Mouse (Mus musculus) MEL (cell line): Measurements from ENCODE around the gene Slc35c1. TPM values are rescaled to one million over a fixed set of nuclear protein-coding genes. Genes with fewer than 3 reads are reported as not detected.

Experiments used
- DNase-seq: peaks from one replicate; pipeline ENCODE4 v3.0.0; 2011; ENCODE audit warnings: low read depth, low spot score
- H3K27ac ChIP-seq: 2 replicates; pipeline ENCODE4 v1.5.1; 2012; ENCODE audit warnings: low read depth, mild to moderate bottlenecking, control low read depth, low read length, moderate library complexity; ENCODE audit not compliant: control insufficient read depth
- H3K27me3 ChIP-seq, 2 experiments: fragments of 150-350 bp in 1 of 2; sonication (generic) in 1 of 2; 2 replicates each; pipeline ENCODE4 v1.6.1; 2012; ENCODE audit warnings: low read length in 2 of 2, mild to moderate bottlenecking in 2 of 2, improper control_type of control experiment in 1 of 2, moderate library complexity in 1 of 2; ENCODE audit not compliant: insufficient read depth in 2 of 2, control insufficient read depth in 1 of 2
- H3K36me3 ChIP-seq, 2 experiments: 2 replicates each; pipeline ENCODE4 v1.6.1; 2012 to 2014; ENCODE audit warnings: low read length in 2 of 2, improper control_type of control experiment in 1 of 2, inconsistent platforms in 1 of 2, mild to moderate bottlenecking in 1 of 2; ENCODE audit not compliant: insufficient read depth in 2 of 2, control insufficient read depth in 1 of 2
- H3K4me1 ChIP-seq, 2 experiments: fragments of 150-350 bp in 1 of 2; sonication (generic) in 1 of 2; 2 replicates each; pipeline ENCODE4 v1.6.1; 2012; ENCODE audit warnings: low read length in 2 of 2, improper control_type of control experiment in 1 of 2, mild to moderate bottlenecking in 1 of 2; ENCODE audit not compliant: insufficient read depth in 2 of 2, control insufficient read depth in 1 of 2
- H3K4me3 ChIP-seq, 2 experiments: fragments of 150-350 bp in 1 of 2; sonication (generic) in 1 of 2; 2 replicates each; pipeline ENCODE4 v1.5.1; 2012; ENCODE audit warnings: low read depth in 2 of 2, low read length in 2 of 2, mild to moderate bottlenecking in 2 of 2, moderate library complexity in 2 of 2, control low read depth in 1 of 2, improper control_type of control experiment in 1 of 2; ENCODE audit not compliant: control insufficient read depth in 1 of 2, insufficient read depth in 1 of 2
- H3K79me2 ChIP-seq: 2 replicates; pipeline ENCODE4 v1.6.1; 2012; ENCODE audit warnings: mild to moderate bottlenecking, low read length, moderate library complexity; ENCODE audit not compliant: control insufficient read depth, poor library complexity, insufficient read depth
- H3K9ac ChIP-seq: 2 replicates; pipeline ENCODE4 v1.6.1; 2012; ENCODE audit warnings: low read depth, mild to moderate bottlenecking, control low read depth, low read length, moderate library complexity; ENCODE audit not compliant: control insufficient read depth, poor library complexity, severe bottlenecking
- H3K9me3 ChIP-seq: fragments of 150-350 bp; sonication (generic); replicated peaks from 2 replicates; pipeline ENCODE4 v1.6.1; 2012; ENCODE audit warnings: mild to moderate bottlenecking, low read length, improper control_type of control experiment, moderate library complexity; ENCODE audit not compliant: insufficient read depth
- CHD1 ChIP-seq: IDR thresholded peaks from 2 replicates; pipeline ENCODE4 v1.6.1; 2012; ENCODE audit warnings: low read depth, mild to moderate bottlenecking, inconsistent platforms, low read length, improper control_type of control experiment
- CHD2 ChIP-seq: IDR thresholded peaks from 2 replicates; pipeline ENCODE4 v1.6.1; 2011; ENCODE audit warnings: low read length, improper control_type of control experiment
- E2F4 ChIP-seq: IDR thresholded peaks from 2 replicates; pipeline ENCODE4 v1.6.1; 2011; ENCODE audit warnings: low read depth, low read length, improper control_type of control experiment, borderline replicate concordance
- ELF1 ChIP-seq: IDR thresholded peaks from 2 replicates; pipeline ENCODE4 v1.6.1; 2014; ENCODE audit warnings: low read depth, mild to moderate bottlenecking, inconsistent platforms, low read length, improper control_type of control experiment, moderate library complexity
- GABPA ChIP-seq: IDR thresholded peaks from 2 replicates; pipeline ENCODE4 v1.6.1; 2012; ENCODE audit warnings: low read depth, mild to moderate bottlenecking, inconsistent platforms, low read length, improper control_type of control experiment, moderate library complexity
- GATA1 ChIP-seq: IDR thresholded peaks from 2 replicates; pipeline ENCODE4 v1.6.1; 2011; ENCODE audit warnings: low read depth, low read length, improper control_type of control experiment
- HCFC1 ChIP-seq: IDR thresholded peaks from 2 replicates; pipeline ENCODE4 v1.6.1; 2012; ENCODE audit warnings: low read depth, mild to moderate bottlenecking, inconsistent platforms, low read length, improper control_type of control experiment, moderate library complexity
- JUND ChIP-seq: IDR thresholded peaks from 2 replicates; pipeline ENCODE4 v1.6.1; 2011; ENCODE audit warnings: low read depth, mild to moderate bottlenecking, improper control_type of control experiment, low read length
- KAT2A ChIP-seq: conservative IDR thresholded peaks from 2 replicates; pipeline ENCODE4 v1.6.1; 2012; ENCODE audit warnings: low read depth, low read length, improper control_type of control experiment, inconsistent platforms
- MAFK ChIP-seq: IDR thresholded peaks from 2 replicates; pipeline ENCODE4 v1.6.1; 2011; ENCODE audit warnings: low read depth, mild to moderate bottlenecking, low read length, improper control_type of control experiment, borderline replicate concordance
- MAZ ChIP-seq: IDR thresholded peaks from 2 replicates; pipeline ENCODE4 v1.6.1; 2012; ENCODE audit warnings: low read depth, mild to moderate bottlenecking, inconsistent platforms, low read length, improper control_type of control experiment
- MXI1 ChIP-seq: IDR thresholded peaks from 2 replicates; pipeline ENCODE4 v1.6.1; 2011; ENCODE audit warnings: mild to moderate bottlenecking, low read depth, low read length, improper control_type of control experiment
- MYB ChIP-seq: IDR thresholded peaks from 2 replicates; pipeline ENCODE4 v1.6.1; 2011; ENCODE audit warnings: mild to moderate bottlenecking, low read depth, low read length, improper control_type of control experiment
- NELFE ChIP-seq: IDR thresholded peaks from 2 replicates; pipeline ENCODE4 v1.6.1; 2011; ENCODE audit warnings: low read depth, low read length, improper control_type of control experiment
- NRF1 ChIP-seq: IDR thresholded peaks from 2 replicates; pipeline ENCODE4 v1.6.1; 2014; ENCODE audit warnings: low read depth, mild to moderate bottlenecking, inconsistent platforms, low read length, improper control_type of control experiment, moderate library complexity; ENCODE audit not compliant: poor library complexity, insufficient read depth, severe bottlenecking
- POLR2A ChIP-seq, 2 experiments: IDR thresholded peaks; 2 replicates each; pipeline ENCODE4 v1.6.1; 2011 to 2012; ENCODE audit warnings: low read length in 2 of 2, mild to moderate bottlenecking in 2 of 2, control low read depth in 1 of 2, improper control_type of control experiment in 1 of 2, low read depth in 1 of 2, moderate library complexity in 1 of 2; ENCODE audit not compliant: control insufficient read depth in 1 of 2, insufficient read depth in 1 of 2, poor library complexity in 1 of 2
- POLR2AphosphoS5 ChIP-seq: IDR thresholded peaks from 2 replicates; pipeline ENCODE4 v1.6.1; 2012; ENCODE audit warnings: low read depth, borderline replicate concordance, mild to moderate bottlenecking, inconsistent platforms, low read length, moderate library complexity, mixed read lengths
- RAD21 ChIP-seq: IDR thresholded peaks from 2 replicates; pipeline ENCODE4 v1.6.1; 2011; ENCODE audit warnings: mild to moderate bottlenecking, low read depth, low read length, improper control_type of control experiment
- RCOR1 ChIP-seq: IDR thresholded peaks from 2 replicates; pipeline ENCODE4 v1.6.1; 2012; ENCODE audit warnings: low read depth, mild to moderate bottlenecking, inconsistent platforms, low read length, improper control_type of control experiment
- SIN3A ChIP-seq: IDR thresholded peaks from 2 replicates; pipeline ENCODE4 v1.6.1; 2012; ENCODE audit warnings: low read length, improper control_type of control experiment, inconsistent platforms
- SMC3 ChIP-seq: IDR thresholded peaks from 2 replicates; pipeline ENCODE4 v1.6.1; 2011; ENCODE audit warnings: low read depth, low read length, improper control_type of control experiment
- TBP ChIP-seq: IDR thresholded peaks from 2 replicates; pipeline ENCODE4 v1.8.0; 2011; ENCODE audit warnings: low read depth, low read length, improper control_type of control experiment
- UBTF ChIP-seq: IDR thresholded peaks from 2 replicates; pipeline ENCODE4 v1.6.1; 2012; ENCODE audit warnings: low read depth, mild to moderate bottlenecking, inconsistent platforms, low read length, improper control_type of control experiment, moderate library complexity, borderline replicate concordance; ENCODE audit not compliant: insufficient read depth
- USF2 ChIP-seq, 2 experiments: IDR thresholded peaks; 2 replicates each; pipeline ENCODE4 v1.6.1; 2011 to 2012; ENCODE audit warnings: improper control_type of control experiment in 2 of 2, low read length in 2 of 2, borderline replicate concordance in 1 of 2, inconsistent platforms in 1 of 2, low read depth in 1 of 2, mild to moderate bottlenecking in 1 of 2; ENCODE audit not compliant: insufficient read depth in 1 of 2
- ZC3H11A ChIP-seq: IDR thresholded peaks from 2 replicates; pipeline ENCODE4 v1.6.1; 2012; ENCODE audit warnings: low read depth, mild to moderate bottlenecking, inconsistent platforms, low read length, improper control_type of control experiment
- ZKSCAN1 ChIP-seq: IDR thresholded peaks from 2 replicates; pipeline ENCODE4 v1.6.1; 2012; ENCODE audit warnings: low read depth, mild to moderate bottlenecking, inconsistent platforms, low read length, improper control_type of control experiment, moderate library complexity
- ZNF384 ChIP-seq: IDR thresholded peaks from 2 replicates; pipeline ENCODE4 v1.6.1; 2012; ENCODE audit warnings: low read depth, mild to moderate bottlenecking, inconsistent platforms, low read length, improper control_type of control experiment
- polyA plus RNA-seq, 2 experiments: library from polyadenylated mRNA; stranded (reverse) in 1 of 2; unstranded in 1 of 2; fragments of >175 nt in 1 of 2; fragments of >200 nt in 1 of 2; gene quantifications; 2 replicates each; pipeline versions ENCODE4 v1.2.1 to v1.2.4; 2012; ENCODE audit warnings: low replicate concordance in 2 of 2, low read depth in 1 of 2; ENCODE audit not compliant: insufficient read length in 2 of 2, insufficient read depth in 1 of 2, missing spikeins in 1 of 2
- total RNA-seq: library from RNA; depleted of rRNA; stranded (reverse); fragments of 300-350 nt; gene quantifications from 2 replicates; pipeline ENCODE4 v1.2.3, GENCODE M21; 2012

The Slc35c1 gene
- total and polyA plus RNA-seq, 3 experiments = 16.8 to 64.5 TPM; not detected in 1

DNA sequence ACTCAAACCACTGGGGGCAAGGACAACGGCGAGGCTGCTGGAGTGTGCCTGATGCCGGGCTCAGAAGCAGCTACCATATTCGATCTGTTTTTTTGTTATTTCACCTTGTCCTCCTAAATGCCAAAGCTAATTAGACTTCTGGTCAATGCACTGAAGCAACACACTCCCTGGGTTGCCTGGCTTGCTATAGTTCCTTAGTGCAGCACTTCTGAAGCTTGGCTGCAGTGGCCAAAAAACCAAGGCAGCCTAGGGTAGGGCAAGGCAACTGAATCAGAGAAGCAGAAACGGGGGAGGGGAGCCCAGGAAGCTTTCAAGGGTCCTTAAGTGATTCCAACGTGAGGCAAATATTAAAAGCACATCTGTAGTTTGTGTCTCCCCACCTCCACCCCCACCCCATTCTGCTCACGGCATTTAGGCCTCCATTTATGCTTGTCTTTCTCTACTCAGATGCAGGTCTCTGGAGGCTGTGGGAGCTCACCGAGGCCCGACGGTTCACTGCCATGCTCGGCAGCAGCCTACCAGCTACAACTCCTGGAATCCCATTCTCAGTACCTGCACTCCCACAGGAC lies 28.6 kb downstream of the Slc35c1 start:
- peaks cover 9 to 25% of the 10 kb centered on the region in 2 experiments for H3K4me1 ChIP-seq
- peaks cover 65% of the 10 kb centered on the region for H3K79me2 ChIP-seq
- peak overlapping the region; percentile 70 to 92 for H3K4me3 ChIP-seq
- peaks cover under 1 to 12% of the 10 kb centered on the region in 2 experiments for H3K36me3 ChIP-seq
- no peak for TF ChIP-seq MAZ
- no peak for TF ChIP-seq KAT2A
- no peak for TF ChIP-seq SMC3
- TF ChIP-seq MAFK = no peak
- TF ChIP-seq TBP = no peak
- TF ChIP-seq POLR2AphosphoS5 = no peak
- no peak for TF ChIP-seq USF2 (IDR thresholded peaks at IDR 0.05; ENCODE audit: borderline replicate concordance in 1 of 2, insufficient read depth in 1 of 2, low read depth in 1 of 2, low read length in 2 of 2)
- no peak for TF ChIP-seq E2F4
- no peak for TF ChIP-seq POLR2A (IDR thresholded peaks at IDR 0.05; ENCODE audit: control insufficient read depth in 1 of 2, insufficient read depth in 1 of 2, low read depth in 1 of 2, low read length in 2 of 2, poor library complexity in 1 of 2)
- TF ChIP-seq CHD2 = no peak
- TF ChIP-seq SIN3A = 0 out of 2 replicates have a peak, but pooled peaks have one; percentile 19
- no peak for TF ChIP-seq NRF1
- 0 out of 2 replicates have a peak, but pooled peaks have one; percentile 3 for TF ChIP-seq CHD1
- TF ChIP-seq GABPA = no peak
- H3K9me3 ChIP-seq = no peaks in the 10 kb centered on the region
- peak overlapping the region; percentile 76 for H3K9ac ChIP-seq
- H3K27ac ChIP-seq = peak overlapping the region; percentile 59
- no peaks in the 10 kb centered on the region for H3K27me3 ChIP-seq
- DNase-seq = no peak

GRCm38 (mm10) chr2:92430723-92431541 lies 29.4 kb downstream of the Slc35c1 start:
- Histone ChIP-seq H3K27me3 (no peaks in the 10 kb centered on the region), H3K27ac (peak overlapping the region; percentile 59), H3K4me1 (peaks cover 9 to 25% of the 10 kb centered on the region in 2 experiments), H3K79me2 (peaks cover 66% of the 10 kb centered on the region), H3K4me3 (peak overlapping the region; percentile 70 to 92), H3K9me3 (no peaks in the 10 kb centered on the region), H3K36me3 (peaks cover 3 to 12% of the 10 kb centered on the region in 2 experiments), H3K9ac (peak overlapping the region; percentile 76)
- peak; percentile 91 for DNase-seq
- TF ChIP-seq NELFE = no peak; the same call in 1 of the 2 replicates
- no peak for TF ChIP-seq POLR2AphosphoS5
- TF ChIP-seq SMC3 = no peak
- TF ChIP-seq ZNF384 = no peak; the same call in 1 of the 2 replicates
- TF ChIP-seq RAD21 = no peak
- TF ChIP-seq JUND = no peak
- peak; percentile 90 for TF ChIP-seq MXI1
- no peak for TF ChIP-seq ZKSCAN1
- TF ChIP-seq GATA1 = no peak
- TF ChIP-seq HCFC1 = peak; percentile 51; the same call in 1 of the 2 replicates
- no peak for TF ChIP-seq ZC3H11A
- TF ChIP-seq POLR2A (IDR thresholded peaks at IDR 0.05; ENCODE audit: control insufficient read depth in 1 of 2, insufficient read depth in 1 of 2, low read depth in 1 of 2, low read length in 2 of 2, poor library complexity in 1 of 2) = peak in 1 of 2 experiments; percentile 24; a peak in 1 of 4 replicates
- TF ChIP-seq GABPA = no peak
- TF ChIP-seq MAZ = peak; percentile 82; the same call in 1 of the 2 replicates
- TF ChIP-seq UBTF = no peak
- TF ChIP-seq TBP = no peak
- TF ChIP-seq ELF1 = no peak
- no peak for TF ChIP-seq MAFK
- TF ChIP-seq CHD1 = no peak
- TF ChIP-seq MYB = no peak
- peak; percentile 46 for TF ChIP-seq RCOR1
- TF ChIP-seq SIN3A = peak; percentile 84
